Mouse (Mus musculus) heart, embryonic 15.5 days (tissue): ENCODE data around the gene Spata31d1d. TPM values are rescaled to one million over a fixed set of nuclear protein-coding genes. Genes with fewer than 3 reads are reported as not detected.
A peak's percentile ranks its signal among the peaks of the same experiment; 100 is the strongest.
"Not testable (repeated sequence)": the region's sequence is repeated elsewhere in the genome, so short reads cannot be mapped to it uniquely, and the experiment has no call there.

Experiments
- ATAC-seq: fragments of 200-750 bp; cut with Nextera tagmentation; replicated peaks from 2 replicates; pipeline ENCODE4 v1.8.0; 2017; ENCODE audit warnings: low read depth, moderate TSS enrichment; ENCODE audit not compliant: insufficient number of reproducible peaks, insufficient read depth, low FRiP score
- H3K27ac ChIP-seq: fragments of 300-500 bp; sonication (generic); 2 replicates; pipeline ENCODE4 v1.5.1; 2015; ENCODE audit warnings: mild to moderate bottlenecking, inconsistent platforms
- H3K27me3 ChIP-seq: fragments of 300-500 bp; sonication (generic); 2 replicates; pipeline ENCODE4 v1.6.1; 2015; ENCODE audit warnings: inconsistent platforms
- H3K36me3 ChIP-seq: fragments of 300-500 bp; sonication (generic); 2 replicates; pipeline ENCODE4 v1.6.1; 2015; ENCODE audit warnings: mild to moderate bottlenecking, inconsistent platforms
- H3K4me1 ChIP-seq: fragments of 300-500 bp; sonication (generic); replicated peaks from 2 replicates; pipeline ENCODE4 v1.6.1; 2015; ENCODE audit warnings: inconsistent platforms
- H3K4me2 ChIP-seq: fragments of 300-500 bp; sonication (generic); 2 replicates; pipeline ENCODE4 v1.6.1; 2015; ENCODE audit warnings: inconsistent platforms, mild to moderate bottlenecking, moderate library complexity
- H3K4me3 ChIP-seq: fragments of 300-500 bp; sonication (generic); 2 replicates; pipeline ENCODE4 v1.5.1; 2015; ENCODE audit warnings: mild to moderate bottlenecking, inconsistent platforms
- H3K9ac ChIP-seq: fragments of 300-500 bp; sonication (generic); 2 replicates; pipeline ENCODE4 v1.6.1; 2015; ENCODE audit warnings: mild to moderate bottlenecking, inconsistent platforms
- H3K9me3 ChIP-seq: fragments of 300-500 bp; sonication (generic); replicated peaks from 2 replicates; pipeline ENCODE4 v1.6.1; 2016; ENCODE audit warnings: inconsistent platforms
- WGBS: fragments of 180-500 bp; shearing (Covaris S2); methylation state at CpG from one replicate; pipeline ENCODE4 v1.1.7; 2015; ENCODE audit warnings: mixed read lengths; 5-methylcytosine and 5-hydroxymethylcytosine counted together
- polyA plus RNA-seq: library from polyadenylated mRNA; unstranded; fragments of >200 nt; fragmentation: Nextera tagmentation; extraction: Ambion mirVana; gene quantifications from 2 replicates; pipeline ENCODE4 v1.2.1, GENCODE M21; 2015

The Spata31d1d gene
- polyA plus RNA-seq, 1 experiment from 2014 or later = not detected

DNA sequence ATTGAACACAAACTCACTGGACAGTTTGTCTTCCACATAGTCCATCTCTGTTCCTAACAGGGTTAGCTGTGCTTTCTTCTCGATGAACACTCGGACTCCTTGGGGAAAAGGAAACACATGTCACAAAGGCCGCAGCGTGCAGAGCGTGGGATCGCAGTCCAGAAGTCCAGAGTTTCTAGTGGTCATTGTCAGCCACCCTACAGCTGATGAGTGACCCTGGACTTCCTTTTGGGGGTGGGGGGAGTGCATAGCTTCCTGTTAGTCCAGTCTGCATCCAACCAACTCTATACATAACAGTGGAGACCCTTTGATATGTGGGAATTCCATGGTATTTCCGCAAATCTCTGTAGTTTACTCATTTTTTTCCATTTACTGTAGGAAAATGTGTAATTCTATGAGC is 25.4 kb upstream of the Spata31d1d start:
- Histone ChIP-seq H3K4me3 (no peak overlapping the region), H3K27ac (peak overlapping the region; percentile 24), H3K4me2 (no peak overlapping the region), H3K27me3 (no peaks in the 10 kb centered on the region), H3K9ac (no peak overlapping the region), H3K4me1 (peaks cover 7% of the 10 kb centered on the region; the same call in 1 of the 2 replicates), H3K36me3 (peaks cover 60% of the 10 kb centered on the region), H3K9me3 (no peaks in the 10 kb centered on the region)
- 74% methylated on average over 7 of the region's 7 CpGs for WGBS
- peak; percentile 53; the same call in 1 of the 2 replicates for ATAC-seq

DNA sequence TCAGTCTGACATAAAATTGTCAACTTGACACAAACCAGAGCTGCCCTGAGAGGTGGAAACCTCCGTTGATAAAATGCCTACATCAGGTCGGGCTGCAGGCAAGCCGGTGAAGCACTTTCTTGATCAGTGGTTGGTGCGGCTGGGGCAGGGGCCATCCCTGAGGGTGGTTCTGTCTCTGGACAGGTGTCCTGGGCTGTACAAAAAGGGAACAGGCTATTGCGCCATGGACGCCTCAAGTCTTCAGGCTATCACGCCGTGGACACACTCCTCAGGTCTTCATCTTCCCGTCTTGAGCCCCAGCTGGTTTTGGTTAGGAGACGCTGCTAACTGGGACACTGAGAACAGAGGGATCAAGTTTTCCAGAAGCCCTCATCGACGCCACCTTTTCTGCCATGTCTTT is 18.8 kb upstream of the Spata31d1d start:
- 53% methylated on average over 12 of the region's 12 CpGs for WGBS
- Histone ChIP-seq H3K27ac (no peak overlapping the region), H3K4me2 (no peak overlapping the region), H3K36me3 (peaks cover 8% of the 10 kb centered on the region), H3K27me3 (no peaks in the 10 kb centered on the region), H3K9me3 (no peaks in the 10 kb centered on the region), H3K4me1 (no peaks in the 10 kb centered on the region), H3K9ac (no peak overlapping the region), H3K4me3 (no peak overlapping the region)
- no peak for ATAC-seq

DNA sequence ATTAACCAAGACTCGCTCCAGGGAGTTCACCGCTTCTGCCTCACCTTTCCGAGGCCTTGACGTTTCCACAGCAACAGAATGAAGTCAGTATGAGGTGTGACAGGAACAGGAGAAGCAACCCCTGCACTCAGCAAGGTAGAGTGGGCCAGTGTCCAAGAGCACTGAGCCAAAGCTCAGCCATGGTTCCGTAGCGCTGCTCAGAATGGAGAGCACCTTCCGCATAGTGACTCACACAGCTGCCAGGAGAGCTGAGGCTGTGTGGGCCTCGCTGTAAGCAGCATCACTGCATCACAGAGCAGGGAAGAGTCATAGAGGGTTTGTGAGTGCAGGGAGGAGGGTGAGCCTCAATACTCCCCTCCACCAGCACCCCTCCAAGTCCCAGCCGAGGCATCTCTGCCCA is 15.2 kb upstream of the Spata31d1d start, which contains the start of gene 1700014D04Rik:
Gene 1700014D04Rik, minus strand, starts transcription at position 42 of the 400 bp plus-strand sequence.
- Histone ChIP-seq H3K4me3 (no peak within 1 kb of the TSS), H3K4me2 (no peak within 1 kb of the TSS), H3K9me3 (no peaks in the 10 kb centered on the region), H3K36me3 (no peaks in the 10 kb centered on the region), H3K27ac (no peak within 1 kb of the TSS), H3K27me3 (0 out of 2 replicates have a peak, but pooled peaks cover 2% of the 10 kb centered on the region), H3K9ac (no peak within 1 kb of the TSS), H3K4me1 (no peaks in the 10 kb centered on the region)
- WGBS = 77% methylated on average over 9 of the region's 9 CpGs
- no peak for ATAC-seq

DNA sequence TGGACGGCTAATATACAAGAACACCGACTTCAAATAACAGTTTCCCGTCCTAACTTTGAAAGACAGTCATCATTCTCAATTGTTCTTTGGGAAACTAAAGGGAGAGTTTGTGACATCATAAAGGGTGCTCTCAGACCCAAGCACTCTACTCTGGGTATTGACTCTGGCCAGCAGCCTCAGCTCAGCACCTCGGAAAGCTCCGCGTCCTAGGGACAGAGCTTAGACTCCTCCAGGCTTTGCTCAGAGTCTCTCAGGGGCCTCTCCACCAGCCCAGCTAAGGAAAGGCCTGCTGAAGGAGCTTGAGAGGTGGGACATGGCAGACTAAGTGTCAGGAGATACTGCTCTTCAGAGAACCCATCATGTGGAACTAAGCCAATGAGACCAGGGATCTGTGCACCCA is 14.6 kb upstream of the Spata31d1d start:
- no peak overlapping the region for H3K4me3 ChIP-seq
- no peak overlapping the region for H3K4me2 ChIP-seq
- H3K27me3 ChIP-seq = 0 out of 2 replicates have a peak, but pooled peaks cover 2% of the 10 kb centered on the region
- H3K4me1 ChIP-seq = peaks cover 1% of the 10 kb centered on the region; the same call in 1 of the 2 replicates
- H3K36me3 ChIP-seq = no peaks in the 10 kb centered on the region
- no peak overlapping the region for H3K27ac ChIP-seq
- ATAC-seq = no peak
- no peak overlapping the region for H3K9ac ChIP-seq
- no peaks in the 10 kb centered on the region for H3K9me3 ChIP-seq
- WGBS = 62% methylated on average over 6 of the region's 6 CpGs

DNA sequence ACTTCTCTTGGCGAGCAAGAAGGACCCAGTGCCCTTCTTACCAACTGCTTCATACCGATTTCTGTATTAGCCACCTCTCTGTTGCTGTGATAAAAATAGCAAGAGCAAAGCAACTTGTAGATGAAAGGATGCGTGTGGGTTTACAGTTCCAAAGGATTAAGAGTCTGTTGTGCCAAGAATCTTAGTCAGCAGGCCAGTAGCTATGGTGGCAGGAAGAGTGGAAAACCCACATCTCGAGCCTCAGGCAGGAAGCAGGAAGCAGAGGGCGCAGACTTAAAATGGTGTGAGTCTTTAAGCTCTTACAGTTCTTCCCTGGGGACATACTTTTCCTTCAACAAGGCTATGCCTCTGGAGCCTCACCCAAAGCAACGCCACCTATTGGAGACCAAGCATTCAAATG is 13.9 kb upstream of the Spata31d1d start:
- no peak overlapping the region for H3K4me2 ChIP-seq
- no peak overlapping the region for H3K9ac ChIP-seq
- H3K9me3 ChIP-seq = no peaks in the 10 kb centered on the region
- H3K27me3 ChIP-seq = 0 out of 2 replicates have a peak, but pooled peaks cover 2% of the 10 kb centered on the region
- H3K4me1 ChIP-seq = peaks cover 5% of the 10 kb centered on the region; the same call in 1 of the 2 replicates
- H3K4me3 ChIP-seq = no peak overlapping the region
- 65% methylated on average over 6 of the region's 6 CpGs for WGBS
- H3K36me3 ChIP-seq = no peaks in the 10 kb centered on the region
- no peak for ATAC-seq
- no peak overlapping the region for H3K27ac ChIP-seq

DNA sequence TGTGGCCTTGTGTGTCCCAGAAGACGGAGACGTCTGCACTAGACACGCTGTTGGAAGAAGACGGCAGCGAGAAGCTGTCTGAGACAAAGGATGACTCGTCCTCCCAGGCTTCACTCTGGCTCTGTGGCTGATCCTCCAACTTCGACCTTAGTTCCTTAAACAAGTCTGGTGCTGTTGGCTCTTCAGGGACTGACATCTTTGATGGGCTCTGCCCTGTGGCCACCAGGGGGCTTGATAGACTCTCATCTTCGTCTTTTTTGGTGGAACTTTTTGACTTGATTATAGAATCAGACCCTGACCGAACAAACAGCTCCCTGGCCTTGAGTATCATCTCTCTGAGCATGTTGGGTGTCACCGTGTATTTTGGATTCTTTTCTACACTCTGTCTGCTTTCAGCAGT is 10.1 kb upstream of the Spata31d1d start:
- peaks cover 5% of the 10 kb centered on the region; the same call in 1 of the 2 replicates for H3K4me1 ChIP-seq
- 0 out of 2 replicates have a peak, but pooled peaks cover 2% of the 10 kb centered on the region for H3K27me3 ChIP-seq
- 56% methylated on average over 10 of the region's 10 CpGs for WGBS
- H3K9me3 ChIP-seq = no peaks in the 10 kb centered on the region
- no peak overlapping the region for H3K27ac ChIP-seq
- H3K36me3 ChIP-seq = no peaks in the 10 kb centered on the region
- H3K4me3 ChIP-seq = no peak overlapping the region
- H3K4me2 ChIP-seq = no peak overlapping the region
- no peak overlapping the region for H3K9ac ChIP-seq
- ATAC-seq = no peak

DNA sequence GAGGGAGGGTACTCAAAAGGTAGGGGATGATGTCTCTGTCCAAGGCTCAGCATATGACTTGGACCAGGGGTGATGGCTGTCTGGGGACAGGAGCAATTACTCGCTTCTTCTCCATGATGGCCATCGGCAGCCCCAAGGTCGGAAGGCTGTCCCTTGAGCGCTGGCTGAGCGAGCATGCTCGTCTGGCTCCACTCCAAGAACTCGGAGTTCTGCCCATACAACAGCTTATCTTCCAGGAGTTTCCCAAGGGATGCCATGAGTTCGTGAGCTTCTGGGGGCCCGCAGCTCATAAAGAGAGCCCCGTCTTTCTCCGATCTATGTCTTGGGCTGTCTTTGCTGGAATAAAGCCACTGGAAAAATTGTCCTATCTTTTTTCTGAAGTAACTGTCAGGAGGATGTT is 9.5 kb upstream of the Spata31d1d start:
- Histone ChIP-seq H3K9ac (no peak overlapping the region), H3K27ac (no peak overlapping the region), H3K36me3 (no peaks in the 10 kb centered on the region), H3K4me2 (no peak overlapping the region), H3K27me3 (0 out of 2 replicates have a peak, but pooled peaks cover 2% of the 10 kb centered on the region), H3K4me3 (no peak overlapping the region), H3K4me1 (peaks cover 5% of the 10 kb centered on the region; the same call in 1 of the 2 replicates), H3K9me3 (no peaks in the 10 kb centered on the region)
- 50% methylated on average over 11 of the region's 11 CpGs for WGBS
- ATAC-seq = no peak

DNA sequence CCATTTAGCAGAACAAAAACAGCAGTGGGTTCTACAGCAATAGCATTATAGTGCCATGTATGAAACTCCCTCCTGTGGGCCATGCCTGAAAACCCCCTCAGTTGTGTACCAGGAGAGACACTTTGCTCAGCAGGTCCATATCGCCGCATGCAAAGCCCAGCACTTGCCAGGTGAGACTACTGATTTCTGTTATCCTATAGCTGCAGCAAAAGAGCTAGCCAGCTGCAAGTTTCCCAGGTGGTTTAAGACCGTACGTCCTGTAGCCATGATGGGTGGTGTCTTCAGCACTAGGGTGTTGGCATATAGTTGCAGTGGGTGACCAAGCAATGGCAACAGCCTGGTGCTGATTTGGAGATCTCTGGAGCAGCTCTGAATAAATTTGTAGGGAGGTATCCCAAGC is 7.8 kb upstream of the Spata31d1d start:
- Histone ChIP-seq H3K9me3 (no peaks in the 10 kb centered on the region), H3K9ac (no peak overlapping the region), H3K4me1 (peaks cover 5% of the 10 kb centered on the region; the same call in 1 of the 2 replicates), H3K27ac (no peak overlapping the region), H3K27me3 (0 out of 2 replicates have a peak, but pooled peaks cover 2% of the 10 kb centered on the region), H3K4me3 (no peak overlapping the region), H3K36me3 (no peaks in the 10 kb centered on the region), H3K4me2 (no peak overlapping the region)
- ATAC-seq = no peak
- WGBS = 82% methylated on average over 4 of the region's 4 CpGs

DNA sequence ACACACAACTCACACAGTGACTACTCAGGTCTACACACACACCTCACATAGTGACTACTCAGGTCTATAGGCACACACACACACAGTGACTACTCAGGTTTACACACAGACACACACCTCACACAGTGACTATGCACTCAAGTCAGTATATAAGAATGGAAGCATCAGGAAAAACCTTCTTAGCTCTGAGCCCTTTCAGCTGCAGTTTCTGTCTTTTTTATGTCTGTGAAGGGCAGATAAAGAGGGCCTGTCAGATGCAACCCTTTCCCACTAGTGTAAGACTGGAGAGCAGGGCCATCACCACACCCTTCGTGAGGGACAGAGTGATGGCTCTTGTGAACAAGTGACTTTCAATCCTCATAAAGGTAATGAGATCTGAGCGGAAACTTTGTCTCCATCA is 6.9 kb upstream of the Spata31d1d start:
- WGBS = 83% methylated on average over 2 of the region's 2 CpGs
- no peaks in the 10 kb centered on the region for H3K27me3 ChIP-seq
- H3K27ac ChIP-seq = no peak overlapping the region
- H3K36me3 ChIP-seq = no peaks in the 10 kb centered on the region
- H3K4me3 ChIP-seq = no peak overlapping the region
- H3K4me2 ChIP-seq = no peak overlapping the region
- no peak overlapping the region for H3K9ac ChIP-seq
- H3K9me3 ChIP-seq = no peaks in the 10 kb centered on the region
- no peak for ATAC-seq
- peaks cover 5% of the 10 kb centered on the region; the same call in 1 of the 2 replicates for H3K4me1 ChIP-seq

DNA sequence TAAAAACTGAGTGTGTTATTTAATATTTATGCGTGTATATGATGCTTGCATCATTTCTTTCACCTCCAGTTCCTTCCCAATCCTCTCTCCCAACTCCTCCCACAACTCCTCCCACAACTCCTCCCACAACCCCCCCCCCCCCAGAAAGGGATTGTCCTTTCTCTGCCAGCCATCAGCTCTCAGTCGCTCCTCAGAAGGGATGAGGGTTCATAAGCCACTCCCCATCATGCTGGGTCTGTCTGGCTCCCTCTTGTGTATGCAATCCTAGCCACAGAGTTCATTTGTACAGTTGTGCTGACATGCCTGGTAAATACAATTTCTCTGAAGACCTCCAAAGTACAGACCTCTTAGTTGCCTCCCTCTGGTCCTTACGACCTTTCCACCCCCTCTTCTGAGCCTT is 3.6 kb upstream of the Spata31d1d start:
- H3K4me1 ChIP-seq = no peaks in the 10 kb centered on the region
- 22% methylated on average over 3 of the region's 3 CpGs for WGBS
- no peak overlapping the region for H3K27ac ChIP-seq
- H3K27me3 ChIP-seq = peaks cover 3% of the 10 kb centered on the region; the same call in 1 of the 2 replicates
- H3K4me3 ChIP-seq = no peak overlapping the region
- no peak for ATAC-seq
- H3K9ac ChIP-seq = no peak overlapping the region
- H3K9me3 ChIP-seq = no peaks in the 10 kb centered on the region
- H3K4me2 ChIP-seq = no peak overlapping the region
- no peaks in the 10 kb centered on the region for H3K36me3 ChIP-seq

DNA sequence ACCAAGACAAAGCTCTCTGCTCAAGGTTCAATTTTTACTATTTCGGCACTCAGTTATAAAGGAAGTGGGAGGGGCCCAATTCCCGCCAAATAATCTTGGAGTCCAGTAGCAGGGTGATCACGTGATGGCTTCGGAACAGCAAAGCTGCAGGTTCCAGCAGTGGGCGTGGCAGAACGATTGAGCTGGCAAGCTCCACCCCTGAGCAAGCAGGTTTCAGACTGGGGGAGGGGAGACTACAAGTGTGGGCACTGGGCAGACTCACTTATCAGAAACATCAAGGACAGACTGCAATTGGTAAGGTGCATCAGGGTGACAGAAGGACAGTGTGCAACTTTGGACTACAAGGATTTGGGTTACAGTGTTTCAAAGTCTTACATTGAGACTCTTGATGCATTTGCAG is 2.8 kb upstream of the Spata31d1d start:
- H3K27ac ChIP-seq, H3K4me1 ChIP-seq, H3K9ac ChIP-seq, H3K9me3 ChIP-seq, H3K4me2 ChIP-seq, H3K4me3 ChIP-seq, H3K36me3 ChIP-seq, H3K27me3 ChIP-seq, ATAC-seq: not testable (repeated sequence)
- 30% methylated on average over 6 of the region's 6 CpGs for WGBS

DNA sequence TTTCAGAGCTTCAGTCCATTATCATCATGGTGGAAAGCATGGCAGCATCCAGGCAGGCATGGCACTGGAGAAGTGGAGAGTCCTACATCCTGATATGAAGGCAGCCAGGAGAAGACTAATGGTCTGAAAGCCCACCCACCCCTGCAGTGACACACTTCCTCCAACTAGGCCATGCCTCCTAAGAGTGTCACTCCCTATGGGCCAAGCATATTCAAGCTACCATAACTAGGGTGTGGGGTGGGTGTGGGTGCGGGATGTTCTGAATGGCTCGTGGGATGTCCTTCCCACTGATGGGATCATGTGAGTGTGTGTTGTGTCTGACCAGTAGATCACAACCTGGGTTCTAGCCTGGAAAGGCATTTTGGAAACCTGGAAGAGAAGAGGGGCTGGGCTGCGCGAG is 2.4 kb upstream of the Spata31d1d start:
- Histone ChIP-seq H3K36me3 (no peaks in the 10 kb centered on the region), H3K27ac (no peak overlapping the region), H3K4me1 (no peaks in the 10 kb centered on the region), H3K27me3 (peaks cover 9% of the 10 kb centered on the region; the same call in 1 of the 2 replicates), H3K9ac (no peak overlapping the region), H3K9me3 (no peaks in the 10 kb centered on the region), H3K4me3 (no peak overlapping the region), H3K4me2 (no peak overlapping the region)
- WGBS = 77% methylated on average over 4 of the region's 4 CpGs
- ATAC-seq = no peak
